24 mouse cellular contexts compared by ENCODE assay signal in the genomic region with DNA sequence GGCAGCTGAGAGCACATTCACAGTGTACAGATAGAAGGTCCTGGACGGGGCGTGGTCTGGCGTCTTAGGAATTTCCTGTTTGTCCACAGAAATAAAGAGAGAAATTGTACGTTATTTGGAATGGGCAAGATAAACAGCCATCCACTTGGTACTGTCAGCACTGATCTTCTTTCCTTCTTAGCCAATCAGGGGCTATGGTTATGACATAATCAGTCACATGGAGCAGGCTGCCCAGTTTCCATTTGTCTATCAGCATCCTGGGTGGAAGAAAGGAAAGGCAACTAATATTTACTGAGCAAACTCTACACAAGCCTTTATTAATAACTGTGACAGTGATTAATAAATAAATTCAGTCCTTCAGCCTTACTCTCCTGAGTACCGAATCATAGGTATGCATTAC. TPM values are rescaled to one million over a fixed set of nuclear protein-coding genes. Genes with fewer than 3 reads are reported as not detected.
"Had no signal": no experiment of that assay in that cellular context is flagged by ENCODE, and none has a peak within 500 bp of the region (broad histone marks: within the 10 kb centered on the region; RNA-seq: fewer than 3 reads in every experiment).

No protein-coding gene starts in this region.

- H3K4me2 ChIP-seq: liver, embryonic 13.5 days; liver, embryonic 15.5 days; lung, embryonic 15.5 days; midbrain, embryonic 12.5 days; neural tube, embryonic 12.5 days had no signal

- ATAC-seq: liver, postnatal 0 days; midbrain, embryonic 16.5 days had no signal

- DNase-seq: liver, embryonic 13.5 days; liver, postnatal 0 days; lung, adult 2 months; lung, postnatal 14 days; lung, postnatal 36 days; midbrain, embryonic 14.5 days; retina, postnatal 1 day; right cerebral cortex, adult 18-20 months; right cerebral cortex, postnatal 25 days; right cerebral cortex, postnatal 4 days; spleen, adult 18-20 months; thymus, adult 2 months; thymus, postnatal 25 days; thymus, postnatal 4 days had no signal

- H3K4me3 ChIP-seq: liver, embryonic 13.5 days; liver, embryonic 15.5 days; lung, embryonic 15.5 days; midbrain, embryonic 10.5 days; midbrain, embryonic 12.5 days; myocyte; neural tube, embryonic 12.5 days had no signal

- H3K9ac ChIP-seq: liver, embryonic 13.5 days; liver, embryonic 15.5 days; liver, postnatal 0 days; lung, embryonic 15.5 days; midbrain, embryonic 12.5 days; neural tube, embryonic 12.5 days had no signal

- H3K27ac ChIP-seq: liver, embryonic 13.5 days; liver, embryonic 15.5 days; lung, embryonic 15.5 days; macrophage; midbrain, embryonic 10.5 days; midbrain, embryonic 12.5 days; neural tube, embryonic 12.5 days had no signal

- H3K4me1 ChIP-seq: lung, embryonic 15.5 days; midbrain, embryonic 10.5 days; midbrain, embryonic 12.5 days; neural tube, embryonic 12.5 days had no signal

- H3K9me3 ChIP-seq: liver, embryonic 13.5 days; liver, embryonic 15.5 days; lung, embryonic 15.5 days; midbrain, embryonic 10.5 days; midbrain, embryonic 12.5 days; neural tube, embryonic 12.5 days had no signal

- H3K27me3 ChIP-seq: liver, embryonic 13.5 days; liver, embryonic 15.5 days; lung, embryonic 15.5 days; midbrain, embryonic 12.5 days; neural tube, embryonic 12.5 days had no signal

RNA-seq across cellular contexts. Expression of gene Nudt17, which starts 5.9 kb away (rescaled TPM):
- total RNA-seq: megakaryocyte-erythroid progenitor cell, adult 5-6 weeks had no signal

RNA-seq across cellular contexts. Expression of gene Ankrd35, which starts 44.4 kb away (rescaled TPM):
- total RNA-seq: megakaryocyte, adult 5-6 weeks; megakaryocyte-erythroid progenitor cell, adult 5-6 weeks had no signal
